Mouse (Mus musculus) gastrocnemius, postnatal 36 days (tissue): ENCODE measurements at regions not wholly inside any gene's neighbourhood (a gene's known extent, or its start where the extent isn't known, plus 50 kb on each side); places are given as distances from the start of the nearest gene placed in this dataset.

Experiments used
- DNase-seq, 2 experiments: peaks; one replicate each; pipeline ENCODE4 v3.0.0; 2022
- intact Hi-C: fragments of 180-260 bp; cut with DNase I; formaldehyde crosslinking; loops from one replicate; pipeline ENCODE4 v1.15.1; 2025

- intact Hi-C loops = no loop called here
- no peak for DNase-seq
These were observed 471.1 kb downstream of the Nfib start for GRCm38 (mm10) chr4:82234443-82234842.

GRCm38 (mm10) chr4:82226197-82227119 lies 479.1 kb downstream of the Nfib start:
- DNase-seq = no peak
- intact Hi-C loops = no loop called here

GRCm38 (mm10) chr4:82220724-82221123 lies 484.8 kb downstream of the Nfib start:
- no peak for DNase-seq
- intact Hi-C loops = no loop called here

GRCm38 (mm10) chr4:82220120-82220714 lies 485.3 kb downstream of the Nfib start:
- intact Hi-C loops = no loop called here
- no peak for DNase-seq

- no peak for DNase-seq
- intact Hi-C loops = no loop called here
These were observed 486.9 kb downstream of the Nfib start for GRCm38 (mm10) chr4:82218616-82219015.

- intact Hi-C loops = no loop called here
- DNase-seq = no peak
These were observed 498.5 kb downstream of the Nfib start for GRCm38 (mm10) chr4:82207031-82207430.

- intact Hi-C loops = no loop called here
- peak in 1 of 2 experiments; percentile 7 for DNase-seq
These were observed 505.2 kb downstream of the Nfib start for GRCm38 (mm10) chr4:82200306-82200705.

- no peak for DNase-seq
- intact Hi-C loops = no loop called here
These were observed 506.4 kb downstream of the Nfib start for GRCm38 (mm10) chr4:82199118-82199517.

GRCm38 (mm10) chr4:82197611-82198010 lies 507.9 kb downstream of the Nfib start:
- intact Hi-C loops = no loop called here
- DNase-seq = no peak

- intact Hi-C loops = no loop called here
- no peak for DNase-seq
These were observed 509.4 kb downstream of the Nfib start for GRCm38 (mm10) chr4:82196024-82196647.

GRCm38 (mm10) chr4:82193905-82194304 lies 511.6 kb downstream of the Nfib start:
- no peak for DNase-seq
- intact Hi-C loops = no loop called here

- intact Hi-C loops = no loop called here
- DNase-seq = no peak
These were observed 518.7 kb downstream of the Nfib start for GRCm38 (mm10) chr4:82186892-82187291.

- intact Hi-C loops = no loop called here
- DNase-seq = no peak
These were observed 521.6 kb downstream of the Nfib start for GRCm38 (mm10) chr4:82183974-82184373.

GRCm38 (mm10) chr4:82178112-82178511 lies 527.4 kb downstream of the Nfib start:
- intact Hi-C loops = no loop called here
- DNase-seq = no peak

GRCm38 (mm10) chr4:82176723-82177122 lies 528.8 kb downstream of the Nfib start:
- DNase-seq = no peak
- intact Hi-C loops = no loop called here

- no peak for DNase-seq
- intact Hi-C loops = no loop called here
These were observed 532.0 kb downstream of the Nfib start for GRCm38 (mm10) chr4:82173461-82174085.

GRCm38 (mm10) chr4:82170930-82171329 lies 534.6 kb downstream of the Nfib start:
- no peak for DNase-seq
- intact Hi-C loops = no loop called here

GRCm38 (mm10) chr4:82168032-82168431 lies 537.5 kb downstream of the Nfib start:
- intact Hi-C loops = no loop called here
- no peak for DNase-seq

- intact Hi-C loops = no loop called here
- no peak for DNase-seq
These were observed 538.2 kb downstream of the Nfib start for GRCm38 (mm10) chr4:82167396-82167795.

GRCm38 (mm10) chr4:82166826-82167225 lies 538.7 kb downstream of the Nfib start:
- no peak for DNase-seq
- intact Hi-C loops = no loop called here

GRCm38 (mm10) chr4:82166087-82166486 lies 539.5 kb downstream of the Nfib start:
- DNase-seq = no peak
- intact Hi-C loops = no loop called here
